ENCODE assay signal across 12 mouse cellular contexts in genomic region chr19:34165891-34166290, GRCm38 (mm10). TPM values are rescaled to one million over a fixed set of nuclear protein-coding genes. Genes with fewer than 3 reads are reported as not detected.
DNase-seq lines count a peak whose midpoint lies in the region; ATAC-seq lines count a peak whose summit lies in the region.
"Had no signal": no experiment of that assay in that cellular context is flagged by ENCODE, and none has a peak within 500 bp of the region (broad histone marks: within the 10 kb centered on the region; RNA-seq: fewer than 3 reads in every experiment).

Gene Ankrd22, minus strand, starts transcription at chr19:34166053.

- intact Hi-C loops in heart, postnatal 10 days (cut with DNase I) = no loop called here

- DNase-seq in spleen, postnatal 36 days (ENCODE audit: low spot score in 2 of 2) = peak; percentile 42 to 50
- DNase-seq in spleen, adult 12 weeks (ENCODE audit: low spot score) = no peak
- peak; percentile 60 to 70 for DNase-seq in urinary bladder, postnatal 36 days (ENCODE audit: low spot score in 2 of 2)
- no peak for DNase-seq in left cerebral cortex, adult 8-10 months (ENCODE audit: low spot score in 2 of 2)
- DNase-seq in heart, postnatal 10 days = no peak
- no peak for DNase-seq in layer of hippocampus, adult 11-12 months (ENCODE audit: low spot score)
- DNase-seq: gastrocnemius, postnatal 36 days; spleen, adult 18-20 months had no signal

- peak; percentile 71 for ATAC-seq in granulocyte monocyte progenitor cell, adult 5-6 weeks (replicated peaks; ENCODE audit: poor library complexity, severe bottlenecking)
- ATAC-seq in megakaryocyte progenitor cell, adult 5-6 weeks (replicated peaks; ENCODE audit: poor library complexity) = peak; percentile 65
- ATAC-seq: forebrain, embryonic 13.5 days had no signal

RNA-seq across cellular contexts. Expression of gene Ankrd22, which starts in this region (rescaled TPM):
- total RNA-seq in granulocyte monocyte progenitor cell, adult 5-6 weeks (2014; fragmentation: Nextera tagmentation) = 0.26 TPM in 1 of 2 replicates, not detected in the other
- total RNA-seq in granulocyte monocyte progenitor cell, adult 5-6 weeks (2017) = 0.98 and 2.0 TPM in 2 replicates
- total RNA-seq in megakaryocyte progenitor cell, adult 5-6 weeks (2015) = 0.99 and 2.2 TPM in 2 replicates
- 0.71 and 1.9 TPM in 2 replicates for total RNA-seq in megakaryocyte progenitor cell, adult 5-6 weeks (2017)
- under 1 TPM in 3 of 4 experiments, not detected in 1; 0.30 to 0.65 (median 0.36) TPM for total RNA-seq in left cerebral cortex, adult 8-10 months (2022)
- not detected for total RNA-seq in heart, postnatal 10 days (2021)
- total RNA-seq: gastrocnemius, postnatal 36 days; megakaryocyte-erythroid progenitor cell, adult 5-6 weeks had no signal

Comparison
In these comparisons a context has a peak if more than half of its experiments do, and no peak if none do; other contexts are left out.
1. DNase-seq: peak in spleen, postnatal 36 days (2 of 2) and urinary bladder, postnatal 36 days (2 of 2); none in spleen, adult 12 weeks (single experiment), left cerebral cortex, adult 8-10 months (0 of 2), heart, postnatal 10 days (0 of 2) and layer of hippocampus, adult 11-12 months (single experiment).